Mouse (Mus musculus): ENCODE measurements at regions not wholly inside any gene's neighbourhood (a gene's known extent, or its start where the extent isn't known, plus 50 kb on each side); places are given as distances from the start of the nearest gene placed in this dataset.

DNA sequence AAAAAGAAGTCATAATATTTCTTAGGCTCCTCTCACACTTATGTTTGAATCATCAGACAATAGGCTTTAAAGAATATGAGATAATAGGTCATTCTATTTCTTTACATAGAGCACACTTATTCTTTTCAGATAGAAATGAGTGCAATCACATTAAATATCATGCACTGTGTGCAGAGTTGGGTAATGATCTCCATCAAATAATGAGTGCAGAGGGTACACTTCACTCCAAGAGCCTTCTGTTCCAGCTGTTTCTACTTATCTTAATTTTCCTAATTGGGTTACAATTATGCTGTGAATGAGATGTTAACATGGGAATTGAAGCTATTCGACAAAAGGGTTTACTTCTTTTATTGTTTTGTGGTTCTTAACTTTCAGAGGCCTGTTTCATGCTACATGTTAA lies 707.5 kb upstream of the Mdga2 start:
- no peak for DNase-seq (ENCODE audit: low spot score in 2 of 2)

GRCm38 (mm10) chr12:67914603-67915002 lies 692.3 kb upstream of the Mdga2 start:
- DNase-seq (ENCODE audit: low spot score in 2 of 2): no peak

DNA sequence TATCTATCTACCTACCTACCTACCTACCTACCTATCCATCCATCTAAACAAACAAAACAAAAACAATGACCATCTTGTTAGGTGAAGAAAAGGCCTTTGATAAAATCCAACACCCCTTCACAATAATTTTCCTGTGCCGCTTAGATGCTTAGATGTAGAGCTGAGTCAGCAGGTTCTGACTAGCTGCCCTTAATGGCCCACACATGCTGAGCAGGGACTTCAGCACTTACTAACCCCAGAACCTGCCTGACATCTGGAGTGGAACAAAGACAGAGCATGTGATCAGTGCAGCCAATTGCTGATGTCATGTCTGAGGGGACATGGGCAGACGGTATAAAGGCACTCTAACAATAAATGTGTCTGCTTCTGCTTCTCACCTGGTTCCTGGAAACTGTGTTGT lies 664.9 kb upstream of the Mdga2 start:
- DNase-seq (ENCODE audit: low spot score in 2 of 2): no peak

GRCm38 (mm10) chr12:67862615-67863014 lies 640.3 kb upstream of the Mdga2 start:
- DNase-seq (ENCODE audit: low spot score in 2 of 2): peak; percentile 6 to 12

GRCm38 (mm10) chr12:67860713-67861112 lies 638.4 kb upstream of the Mdga2 start:
- DNase-seq (ENCODE audit: low spot score in 2 of 2): no peak

DNA sequence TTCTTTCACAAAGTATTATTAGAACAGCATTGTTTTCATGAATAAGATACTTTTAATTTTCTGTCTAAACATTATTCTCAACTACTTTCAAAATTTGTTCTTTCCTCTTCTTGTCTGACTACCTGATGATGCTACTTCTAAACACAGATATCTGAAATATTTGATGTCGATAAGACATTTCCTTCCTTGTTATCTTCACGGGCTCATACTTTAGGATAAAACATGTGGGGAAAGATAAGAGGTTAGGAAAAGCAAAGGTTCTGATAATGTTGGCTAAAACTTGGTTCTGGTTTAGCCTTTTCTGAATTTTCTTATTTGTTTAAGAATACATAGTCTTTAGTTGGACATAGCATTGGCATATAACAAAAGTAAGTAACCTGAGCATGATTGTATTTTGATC lies 630.3 kb upstream of the Mdga2 start:
- no peak for DNase-seq (ENCODE audit: low spot score in 2 of 2)

DNA sequence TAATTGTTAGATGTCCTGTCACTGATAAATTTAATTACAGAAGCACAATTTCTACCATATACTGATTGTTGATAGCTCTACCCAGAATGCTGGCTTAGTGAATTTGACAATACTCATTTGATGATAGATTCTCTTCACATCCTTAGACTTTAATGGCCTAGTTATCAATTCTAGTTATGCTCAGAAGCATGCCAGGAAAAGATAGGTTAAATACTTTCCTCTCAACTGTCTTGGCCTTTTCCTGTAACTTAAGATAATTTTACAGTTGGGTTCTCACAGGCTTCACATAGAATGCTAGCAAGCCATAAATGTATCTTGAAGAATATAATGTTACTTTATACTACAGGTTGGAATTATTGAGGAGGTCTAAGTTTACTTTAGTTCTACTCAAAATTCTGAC lies 625.2 kb upstream of the Mdga2 start:
- no peak for DNase-seq (ENCODE audit: low spot score in 2 of 2)

DNA sequence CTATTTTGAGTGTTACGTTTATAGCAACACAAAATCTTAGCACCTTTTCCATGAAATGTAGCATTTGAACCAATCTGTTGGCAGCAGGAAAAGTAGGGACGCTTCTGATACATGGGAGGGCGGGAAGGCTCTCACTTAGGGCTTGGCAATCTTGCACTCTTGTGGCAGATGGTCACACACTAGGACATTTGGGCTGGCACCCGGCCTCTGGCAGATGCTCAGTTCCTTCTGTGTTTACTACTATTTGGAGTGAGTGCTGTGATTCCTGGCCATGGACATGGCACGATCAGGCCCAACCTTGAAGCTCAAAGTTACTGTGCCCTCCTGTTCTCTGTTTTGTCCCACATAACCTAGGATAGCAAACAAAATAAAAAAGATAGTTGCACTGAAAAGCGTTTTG lies 581.9 kb upstream of the Mdga2 start:
- DNase-seq (ENCODE audit: low spot score in 2 of 2): no peak

GRCm38 (mm10) chr12:67799776-67800175 lies 577.4 kb upstream of the Mdga2 start:
- DNase-seq (ENCODE audit: low spot score in 2 of 2): no peak
